Mouse (Mus musculus) bone marrow, adult 2 months (tissue): ENCODE measurements around the gene Rbms2.

Experiments used
- CTCF ChIP-seq: fragments of 200-500 bp; IDR thresholded peaks from 2 replicates; pipeline ENCODE4 v1.5.1; 2011; ENCODE audit warnings: low read length, control low read depth; ENCODE audit not compliant: control insufficient read depth, insufficient read depth
- POLR2A ChIP-seq: fragments of 200-500 bp; IDR thresholded peaks from 2 replicates; pipeline ENCODE4 v1.6.1; 2011; ENCODE audit warnings: low read depth, mild to moderate bottlenecking, control low read depth, low read length, borderline replicate concordance; ENCODE audit not compliant: control insufficient read depth

GRCm38 (mm10) chr10:128209311-128210009 is 29.4 kb upstream of the Rbms2 start:
- TF ChIP-seq CTCF (no peak), POLR2A (no peak)
